Mouse (Mus musculus): ENCODE results near the gene Gm13278. TPM values are rescaled to one million over a fixed set of nuclear protein-coding genes. Genes with fewer than 3 reads are reported as not detected.
"Not testable (repeated sequence)": the region's sequence is repeated elsewhere in the genome, so short reads cannot be mapped to it uniquely, and the experiment has no call there.

Gene Gm13278
- polyA plus RNA-seq, 1 experiment = not detected

- DNase-seq = no peak
- no peak for TF ChIP-seq CTCF (IDR thresholded peaks at IDR 0.05; ENCODE audit: insufficient read depth, low read length)
- no peak for TF ChIP-seq POLR2A (IDR thresholded peaks at IDR 0.05; ENCODE audit: borderline replicate concordance, extremely low read depth, low read depth, low read length)
- Histone ChIP-seq H3K4me1 (ENCODE audit: control insufficient read depth, insufficient read depth, low read length) (no peaks in the 10 kb centered on the region), H3K4me3 (replicated peaks; ENCODE audit: extremely low read depth, low read depth, low read length) (no peak within 1 kb of the TSS)
- WGBS = 41% methylated on average over 3 of the region's 3 CpGs
Observed at GRCm38 (mm10) chr4:88815928-88816327, 24.6 kb downstream of the Gm13278 start, which contains the start of gene Ifna7. Gene Ifna7, plus strand, starts transcription at chr4:88816228.

- Histone ChIP-seq H3K4me1 (ENCODE audit: control insufficient read depth, insufficient read depth, low read length) (no peaks in the 10 kb centered on the region), H3K4me3 (replicated peaks; ENCODE audit: extremely low read depth, low read depth, low read length) (no peak within 1 kb of the TSS)
- TF ChIP-seq CTCF (IDR thresholded peaks at IDR 0.05; ENCODE audit: insufficient read depth, low read length) (no peak), POLR2A (IDR thresholded peaks at IDR 0.05; ENCODE audit: borderline replicate concordance, extremely low read depth, low read depth, low read length) (no peak)
- 73% methylated on average over 1 of the region's 1 CpGs for WGBS
- no peak for DNase-seq
Observed at GRCm38 (mm10) chr4:88819659-88820058, 28.3 kb downstream of the Gm13278 start, which contains the start of gene Ifna11. Gene Ifna11, plus strand, starts transcription at chr4:88819959.

DNA sequence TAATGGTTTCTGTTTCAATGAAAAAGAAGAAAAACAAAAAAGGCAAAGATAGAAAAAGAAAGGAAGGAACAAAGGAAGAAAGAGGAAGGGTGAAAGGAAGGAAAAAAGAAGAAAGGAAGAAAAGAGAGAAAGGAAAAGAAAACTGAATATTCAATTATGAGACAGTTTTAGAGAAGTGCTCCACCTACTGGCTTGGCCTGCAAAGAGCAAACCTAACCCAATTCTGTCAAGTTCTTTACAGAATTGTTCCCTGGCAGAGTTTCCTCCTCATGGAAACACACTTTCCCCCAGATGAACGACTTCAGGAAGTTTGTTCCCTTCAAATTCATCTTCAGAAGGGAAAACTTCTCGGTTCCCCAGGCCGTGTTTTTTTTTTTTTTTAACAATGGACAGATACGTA lies 31.6 kb downstream of the Gm13278 start:
- WGBS = 19% methylated on average over 4 of the region's 4 CpGs
- TF ChIP-seq POLR2A (IDR thresholded peaks at IDR 0.05; ENCODE audit: borderline replicate concordance, extremely low read depth, low read depth, low read length) (no peak), CTCF (IDR thresholded peaks at IDR 0.05; ENCODE audit: insufficient read depth, low read length) (no peak)
- H3K4me3 ChIP-seq (replicated peaks; ENCODE audit: extremely low read depth, low read depth, low read length) = no peak overlapping the region
- DNase-seq = no peak
- H3K4me1 ChIP-seq (ENCODE audit: control insufficient read depth, insufficient read depth, low read length) = no peaks in the 10 kb centered on the region

- DNase-seq = not testable (repeated sequence)
Observed at GRCm38 (mm10) chr4:88827116-88827515, 35.8 kb downstream of the Gm13278 start, which contains the start of gene Ifna6. Gene Ifna6, plus strand, starts transcription at chr4:88827416.

DNA sequence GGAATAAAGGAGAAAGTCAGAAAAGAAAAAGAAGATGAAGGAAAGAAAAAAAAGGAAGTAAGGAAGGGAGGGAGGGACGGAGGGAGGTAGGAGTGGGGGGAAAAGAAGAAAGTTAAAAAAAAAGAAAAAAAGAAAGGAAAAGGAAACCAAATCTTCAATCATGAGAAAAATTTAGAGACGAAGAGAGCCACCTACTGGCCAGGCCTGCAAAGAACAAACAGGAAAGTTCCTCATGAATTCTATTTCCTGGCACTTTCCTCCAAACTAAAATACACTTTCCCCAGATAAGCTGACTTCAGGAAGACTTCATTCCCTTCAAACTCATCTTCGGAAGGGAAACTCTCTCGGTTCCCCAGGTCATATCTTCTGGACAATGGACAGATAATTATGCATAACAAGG lies 39.2 kb downstream of the Gm13278 start:
- 18% methylated on average over 4 of the region's 4 CpGs for WGBS
- DNase-seq = peak; percentile 9
- Histone ChIP-seq H3K4me1 (ENCODE audit: control insufficient read depth, insufficient read depth, low read length) (no peaks in the 10 kb centered on the region), H3K4me3 (replicated peaks; ENCODE audit: extremely low read depth, low read depth, low read length) (no peak overlapping the region)
- no peak for TF ChIP-seq POLR2A (IDR thresholded peaks at IDR 0.05; ENCODE audit: borderline replicate concordance, extremely low read depth, low read depth, low read length)
- TF ChIP-seq CTCF (IDR thresholded peaks at IDR 0.05; ENCODE audit: insufficient read depth, low read length) = 0 out of 2 replicates have a peak, but pooled peaks have one; percentile 7

More at GRCm38 (mm10) chr4:88827116-88827515, 35.8 kb downstream of the Gm13278 start, which contains the start of gene Ifna6:
- H3K4me3 ChIP-seq (replicated peaks; ENCODE audit: extremely low read depth, low read depth, low read length); H3K4me1 ChIP-seq (ENCODE audit: control insufficient read depth, insufficient read depth, low read length): not testable (repeated sequence)

- WGBS = 77% methylated on average over 1 of the region's 1 CpGs
- H3K4me1 ChIP-seq (ENCODE audit: control insufficient read depth, insufficient read depth, low read length); DNase-seq; H3K4me3 ChIP-seq (replicated peaks; ENCODE audit: extremely low read depth, low read depth, low read length): not testable (repeated sequence)
Observed at GRCm38 (mm10) chr4:88835225-88835624, 43.9 kb downstream of the Gm13278 start, which contains the start of gene Ifna5. Gene Ifna5, plus strand, starts transcription at chr4:88835525.

- TF ChIP-seq CTCF (IDR thresholded peaks at IDR 0.05; ENCODE audit: insufficient read depth, low read length) (no peak), POLR2A (IDR thresholded peaks at IDR 0.05; ENCODE audit: borderline replicate concordance, extremely low read depth, low read depth, low read length) (no peak)
- peak; percentile 8 for DNase-seq
- Histone ChIP-seq H3K4me1 (ENCODE audit: control insufficient read depth, insufficient read depth, low read length) (no peaks in the 10 kb centered on the region), H3K4me3 (replicated peaks; ENCODE audit: extremely low read depth, low read depth, low read length) (no peak overlapping the region)
- 34% methylated on average over 3 of the region's 3 CpGs for WGBS
Observed at GRCm38 (mm10) chr4:88838828-88839227, 47.5 kb downstream of the Gm13278 start.

DNA sequence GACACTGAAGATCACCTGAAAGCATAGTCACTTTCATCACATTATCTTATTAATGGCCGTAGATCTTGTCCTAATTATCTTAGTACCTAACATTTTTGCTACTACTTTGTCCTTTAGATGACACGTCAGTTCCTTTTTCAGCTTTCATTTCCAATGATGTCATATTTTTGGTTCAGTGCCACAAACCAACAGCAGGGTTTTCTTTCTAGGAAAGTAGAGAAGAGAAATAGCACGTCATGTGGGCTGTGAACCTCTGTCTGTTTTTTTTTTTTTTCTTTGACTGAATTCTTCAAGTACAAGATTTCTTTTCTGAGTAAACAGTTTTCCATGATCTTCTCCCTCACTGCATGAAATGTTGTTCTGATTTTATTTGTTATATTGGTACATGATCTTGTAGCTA lies 48.7 kb downstream of the Gm13278 start:
- no peak for DNase-seq
- no peaks in the 10 kb centered on the region for H3K4me1 ChIP-seq (ENCODE audit: control insufficient read depth, insufficient read depth, low read length)
- no peak overlapping the region for H3K4me3 ChIP-seq (replicated peaks; ENCODE audit: extremely low read depth, low read depth, low read length)
- TF ChIP-seq CTCF (IDR thresholded peaks at IDR 0.05; ENCODE audit: insufficient read depth, low read length) = no peak
- no peak for TF ChIP-seq POLR2A (IDR thresholded peaks at IDR 0.05; ENCODE audit: borderline replicate concordance, extremely low read depth, low read depth, low read length)
- 44% methylated on average over 3 of the region's 3 CpGs for WGBS

DNA sequence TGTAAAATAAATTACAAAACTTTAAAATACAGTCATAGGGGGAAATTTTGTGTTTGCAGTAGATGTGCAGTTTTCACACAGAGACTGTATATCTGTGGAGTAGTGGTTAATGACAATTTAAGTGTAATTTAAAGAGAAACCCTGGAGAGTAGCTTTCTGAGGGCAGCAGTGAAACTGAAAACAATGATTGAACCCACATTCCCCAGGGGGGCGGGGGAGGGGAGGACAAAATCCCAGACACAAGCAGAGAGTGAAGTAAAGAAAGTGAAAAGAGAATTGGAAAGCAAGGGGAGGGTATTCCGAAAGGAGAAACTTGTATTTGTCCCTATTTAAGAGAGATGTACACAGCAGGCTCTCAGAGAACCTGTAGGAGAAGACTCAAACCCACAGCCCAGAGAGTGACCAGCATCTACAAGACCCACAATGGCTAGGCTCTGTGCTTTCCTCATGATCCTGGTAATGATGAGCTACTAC lies 50.1 kb downstream of the Gm13278 start, which contains the start of gene Ifna4:
Gene Ifna4, plus strand, starts transcription at position 424 of the 474 bp plus-strand sequence.
- 39% methylated on average over 2 of the region's 2 CpGs for WGBS
- H3K4me3 ChIP-seq (replicated peaks; ENCODE audit: extremely low read depth, low read depth, low read length) = no peak within 1 kb of the TSS

More for the DNA sequence above, 50.1 kb downstream of the Gm13278 start, which contains the start of gene Ifna4:
- TF ChIP-seq CTCF (IDR thresholded peaks at IDR 0.05; ENCODE audit: insufficient read depth, low read length) = no peak
- TF ChIP-seq POLR2A (IDR thresholded peaks at IDR 0.05; ENCODE audit: borderline replicate concordance, extremely low read depth, low read depth, low read length) = no peak
- no peak for DNase-seq
- H3K4me1 ChIP-seq (ENCODE audit: control insufficient read depth, insufficient read depth, low read length) = no peaks in the 10 kb centered on the region

Other genes with a start within 250 kb of the Gm13278 start
- not detected in 2 replicates for gene Ifna15, start 233.3 kb upstream of the Gm13278 start, polyA plus RNA-seq (2012; rRNA removed)
- not detected in 2 replicates for gene Ifna14, start 219.8 kb upstream of the Gm13278 start, polyA plus RNA-seq (2012; rRNA removed)
- gene Ifna9, start 199.2 kb upstream of the Gm13278 start, polyA plus RNA-seq (2012; rRNA removed) = not detected in 2 replicates
- not detected in 2 replicates for gene Ifna12, start 188.2 kb upstream of the Gm13278 start, polyA plus RNA-seq (2012; rRNA removed)
- not detected in 2 replicates for gene C87499, start 157.1 kb upstream of the Gm13278 start, polyA plus RNA-seq (2012; rRNA removed)
- not detected in 2 replicates for gene Ifna13, start 147.1 kb upstream of the Gm13278 start, polyA plus RNA-seq (2012; rRNA removed)
- not detected in 2 replicates for gene Ifna16, start 114.6 kb upstream of the Gm13278 start, polyA plus RNA-seq (2012; rRNA removed)
- gene Ifna2, start 107.6 kb upstream of the Gm13278 start, polyA plus RNA-seq (2012; rRNA removed) = not detected in 2 replicates
- not detected in 2 replicates for gene Ifnab, start 100.2 kb upstream of the Gm13278 start, polyA plus RNA-seq (2012; rRNA removed)
- gene Gm26566, start 69.7 kb upstream of the Gm13278 start, polyA plus RNA-seq (2012; rRNA removed) = 0.19 and 0.33 TPM in 2 replicates
- 19.6 and 19.7 TPM in 2 replicates for gene Klhl9, start 69.1 kb upstream of the Gm13278 start, polyA plus RNA-seq (2012; rRNA removed)
- gene Gm13271, start 36.7 kb upstream of the Gm13278 start, polyA plus RNA-seq (2012; rRNA removed) = not detected in 2 replicates
- gene Gm13283, start 31.4 kb upstream of the Gm13278 start, polyA plus RNA-seq (2012; rRNA removed) = not detected in 2 replicates
- not detected in 2 replicates for gene Gm13290, start 17.7 kb upstream of the Gm13278 start, polyA plus RNA-seq (2012; rRNA removed)
- not detected in 2 replicates for gene Gm13289, start 14.6 kb upstream of the Gm13278 start, polyA plus RNA-seq (2012; rRNA removed)
- not detected in 2 replicates for gene Gm13272, start 11.7 kb upstream of the Gm13278 start, polyA plus RNA-seq (2012; rRNA removed)
- not detected in 2 replicates for gene Ifnz, start 9.4 kb upstream of the Gm13278 start, polyA plus RNA-seq (2012; rRNA removed)
- gene Gm13276, start 5.8 kb upstream of the Gm13278 start, polyA plus RNA-seq (2012; rRNA removed) = not detected in 2 replicates
- not detected in 2 replicates for gene Gm13277, start 2.9 kb upstream of the Gm13278 start, polyA plus RNA-seq (2012; rRNA removed)
- not detected in 2 replicates for gene Gm13275, start 2.9 kb downstream of the Gm13278 start, polyA plus RNA-seq (2012; rRNA removed)
- not detected in 2 replicates for gene Gm13279, start 5.8 kb downstream of the Gm13278 start, polyA plus RNA-seq (2012; rRNA removed)
- not detected in 2 replicates for gene Gm13285, start 8.1 kb downstream of the Gm13278 start, polyA plus RNA-seq (2012; rRNA removed)
- not detected in 2 replicates for gene Gm13287, start 11.7 kb downstream of the Gm13278 start, polyA plus RNA-seq (2012; rRNA removed)
- gene Gm13288, start 14.0 kb downstream of the Gm13278 start, polyA plus RNA-seq (2012; rRNA removed) = not detected in 2 replicates
- not detected in 2 replicates for gene Ifna7, start 24.7 kb downstream of the Gm13278 start, polyA plus RNA-seq (2012; rRNA removed)
- gene Ifna11, start 28.4 kb downstream of the Gm13278 start, polyA plus RNA-seq (2012; rRNA removed) = not detected in 2 replicates
- not detected in 2 replicates for gene Ifna6, start 35.9 kb downstream of the Gm13278 start, polyA plus RNA-seq (2012; rRNA removed)
- not detected in 2 replicates for gene Ifna5, start 44.0 kb downstream of the Gm13278 start, polyA plus RNA-seq (2012; rRNA removed)
- gene Ifna4, start 50.3 kb downstream of the Gm13278 start, polyA plus RNA-seq (2012; rRNA removed) = not detected in 2 replicates
- gene Ifna1, start 58.5 kb downstream of the Gm13278 start, polyA plus RNA-seq (2012; rRNA removed) = not detected in 2 replicates
- not detected in 2 replicates for gene Ifne, start 88.7 kb downstream of the Gm13278 start, polyA plus RNA-seq (2012; rRNA removed)

Measured in lung, adult 2 months (tissue).